Mouse (Mus musculus): ENCODE measurements around the gene Rbl1.
"Not testable (repeated sequence)": the region's sequence is repeated elsewhere in the genome, so short reads cannot be mapped to it uniquely, and the experiment has no call there.

Rbl1 gene

GRCm38 (mm10) chr2:157204366-157205218 is at the start of gene Rbl1:
Rbl1 (minus strand) TSS chr2:157204534.
- peak; percentile 93 for DNase-seq

- DNase-seq: no peak
Observed at GRCm38 (mm10) chr2:157248111-157248510, 43.8 kb upstream of the Rbl1 start.

GRCm38 (mm10) chr2:157245603-157246002 is 41.3 kb upstream of the Rbl1 start:
- no peak for DNase-seq

- DNase-seq: no peak
Observed at GRCm38 (mm10) chr2:157245001-157245400, 40.7 kb upstream of the Rbl1 start.

- no peak for DNase-seq
Observed at GRCm38 (mm10) chr2:157235946-157236345, 31.6 kb upstream of the Rbl1 start.

- not testable (repeated sequence) for DNase-seq
Observed at GRCm38 (mm10) chr2:157221916-157222315, 17.6 kb upstream of the Rbl1 start.

GRCm38 (mm10) chr2:157220108-157220507 is 15.8 kb upstream of the Rbl1 start:
- no peak for DNase-seq

GRCm38 (mm10) chr2:157211731-157212130 is 7.4 kb upstream of the Rbl1 start:
- DNase-seq: no peak

- DNase-seq: peak; percentile 67
Observed at GRCm38 (mm10) chr2:157203459-157204365, 622 bp downstream of the Rbl1 start.

GRCm38 (mm10) chr2:157203026-157203425 is 1.3 kb downstream of the Rbl1 start:
- DNase-seq: no peak

GRCm38 (mm10) chr2:157202361-157202760 is 2.0 kb downstream of the Rbl1 start:
- peak; percentile 31 for DNase-seq

- peak; percentile 53 for DNase-seq
Observed at GRCm38 (mm10) chr2:157201081-157201830, 3.1 kb downstream of the Rbl1 start.

- not testable (repeated sequence) for DNase-seq
Observed at GRCm38 (mm10) chr2:157198405-157198804, 5.9 kb downstream of the Rbl1 start.

- DNase-seq: no peak
Observed at GRCm38 (mm10) chr2:157190651-157191050, 13.7 kb downstream of the Rbl1 start.

- no peak for DNase-seq
Observed at GRCm38 (mm10) chr2:157187223-157187622, 17.1 kb downstream of the Rbl1 start.

- DNase-seq: no peak
Observed at GRCm38 (mm10) chr2:157186504-157186903, 17.8 kb downstream of the Rbl1 start.

GRCm38 (mm10) chr2:157185022-157185660 is 19.2 kb downstream of the Rbl1 start:
- no peak for DNase-seq

GRCm38 (mm10) chr2:157178167-157178566 is 26.2 kb downstream of the Rbl1 start:
- no peak for DNase-seq

GRCm38 (mm10) chr2:157176248-157176647 is 28.1 kb downstream of the Rbl1 start:
- no peak for DNase-seq

- DNase-seq: no peak
Observed at GRCm38 (mm10) chr2:157174416-157174815, 29.9 kb downstream of the Rbl1 start.

- DNase-seq: no peak
Observed at GRCm38 (mm10) chr2:157173555-157173954, 30.8 kb downstream of the Rbl1 start.

- DNase-seq: no peak
Observed at GRCm38 (mm10) chr2:157172984-157173383, 31.4 kb downstream of the Rbl1 start.
